Mouse (Mus musculus): Measurements from ENCODE around the gene Sgf29. TPM values are rescaled to one million over a fixed set of nuclear protein-coding genes. Genes with fewer than 3 reads are reported as not detected.

Sgf29 gene
- 31.0 and 69.1 TPM in 2 replicates for polyA plus RNA-seq (2012; ENCODE audit: insufficient read depth, low replicate concordance)

GRCm38 (mm10) chr7:126649231-126650051, at the start of gene Sgf29:
Gene Sgf29, plus strand, starts transcription at chr7:126649309.
- Histone ChIP-seq H3K9me3 (no peaks in the 10 kb centered on the region), H3K4me3 (replicated peaks) (peak within 1 kb of the TSS; percentile 99), H3K4me1 (peaks cover 90% of the 10 kb centered on the region), H3K27me3 (replicated peaks) (no peaks in the 10 kb centered on the region), H3K36me3 (replicated peaks; ENCODE audit: low read length) (no peaks in the 10 kb centered on the region)
- no peak for TF ChIP-seq FLI1 (IDR thresholded peaks at IDR 0.05; ENCODE audit: low read length)
- no peak for TF ChIP-seq GATA1 (IDR thresholded peaks at IDR 0.05; ENCODE audit: borderline replicate concordance, low read length)

- TF ChIP-seq FLI1 (IDR thresholded peaks at IDR 0.05; ENCODE audit: low read length) (no peak), GATA1 (IDR thresholded peaks at IDR 0.05; ENCODE audit: borderline replicate concordance, low read length) (no peak)
- Histone ChIP-seq H3K36me3 (replicated peaks; ENCODE audit: low read length) (no peaks in the 10 kb centered on the region), H3K27me3 (replicated peaks) (no peaks in the 10 kb centered on the region), H3K4me3 (replicated peaks) (peak overlapping the region; percentile 51), H3K4me1 (peaks cover 80% of the 10 kb centered on the region), H3K9me3 (no peaks in the 10 kb centered on the region)
Observed at GRCm38 (mm10) chr7:126601896-126602295, 47.2 kb upstream of the Sgf29 start.

GRCm38 (mm10) chr7:126602650-126603049, 46.5 kb upstream of the Sgf29 start:
- peak overlapping the region; percentile 10 for H3K4me3 ChIP-seq (replicated peaks)
- TF ChIP-seq FLI1 (IDR thresholded peaks at IDR 0.05; ENCODE audit: low read length) (no peak), GATA1 (IDR thresholded peaks at IDR 0.05; ENCODE audit: borderline replicate concordance, low read length) (no peak)
- H3K4me1 ChIP-seq = peaks cover 80% of the 10 kb centered on the region
- no peaks in the 10 kb centered on the region for H3K27me3 ChIP-seq (replicated peaks)
- H3K9me3 ChIP-seq = no peaks in the 10 kb centered on the region
- no peaks in the 10 kb centered on the region for H3K36me3 ChIP-seq (replicated peaks; ENCODE audit: low read length)

GRCm38 (mm10) chr7:126606611-126607010, 42.5 kb upstream of the Sgf29 start:
- Histone ChIP-seq H3K4me1 (peaks cover 55% of the 10 kb centered on the region), H3K4me3 (replicated peaks) (no peak overlapping the region), H3K9me3 (peaks cover 8% of the 10 kb centered on the region; the same call in 1 of the 2 replicates), H3K36me3 (replicated peaks; ENCODE audit: low read length) (peaks cover 6% of the 10 kb centered on the region), H3K27me3 (replicated peaks) (no peaks in the 10 kb centered on the region)
- TF ChIP-seq FLI1 (IDR thresholded peaks at IDR 0.05; ENCODE audit: low read length) (no peak), GATA1 (IDR thresholded peaks at IDR 0.05; ENCODE audit: borderline replicate concordance, low read length) (no peak)

- H3K4me3 ChIP-seq (replicated peaks) = no peak overlapping the region
- no peaks in the 10 kb centered on the region for H3K27me3 ChIP-seq (replicated peaks)
- TF ChIP-seq FLI1 (IDR thresholded peaks at IDR 0.05; ENCODE audit: low read length) = no peak
- TF ChIP-seq GATA1 (IDR thresholded peaks at IDR 0.05; ENCODE audit: borderline replicate concordance, low read length) = no peak
- H3K4me1 ChIP-seq = peaks cover 53% of the 10 kb centered on the region
- peaks cover 6% of the 10 kb centered on the region for H3K36me3 ChIP-seq (replicated peaks; ENCODE audit: low read length)
- peaks cover 8% of the 10 kb centered on the region; the same call in 1 of the 2 replicates for H3K9me3 ChIP-seq
Observed at GRCm38 (mm10) chr7:126607064-126607463, 42.0 kb upstream of the Sgf29 start.

- TF ChIP-seq FLI1 (IDR thresholded peaks at IDR 0.05; ENCODE audit: low read length) (no peak), GATA1 (IDR thresholded peaks at IDR 0.05; ENCODE audit: borderline replicate concordance, low read length) (no peak)
- Histone ChIP-seq H3K4me1 (peaks cover 53% of the 10 kb centered on the region), H3K36me3 (replicated peaks; ENCODE audit: low read length) (peaks cover 7% of the 10 kb centered on the region), H3K27me3 (replicated peaks) (no peaks in the 10 kb centered on the region), H3K9me3 (peaks cover 10% of the 10 kb centered on the region; the same call in 1 of the 2 replicates), H3K4me3 (replicated peaks) (no peak overlapping the region)
Observed at GRCm38 (mm10) chr7:126607796-126608195, 41.3 kb upstream of the Sgf29 start.

- Histone ChIP-seq H3K27me3 (replicated peaks) (no peaks in the 10 kb centered on the region), H3K36me3 (replicated peaks; ENCODE audit: low read length) (peaks cover 14% of the 10 kb centered on the region), H3K4me1 (peaks cover 25% of the 10 kb centered on the region), H3K4me3 (replicated peaks) (no peak overlapping the region), H3K9me3 (peaks cover 15% of the 10 kb centered on the region; the same call in 1 of the 2 replicates)
- TF ChIP-seq GATA1 (IDR thresholded peaks at IDR 0.05; ENCODE audit: borderline replicate concordance, low read length) = no peak
- no peak for TF ChIP-seq FLI1 (IDR thresholded peaks at IDR 0.05; ENCODE audit: low read length)
Observed at GRCm38 (mm10) chr7:126612736-126613135, 36.4 kb upstream of the Sgf29 start.

GRCm38 (mm10) chr7:126616707-126617106, 32.4 kb upstream of the Sgf29 start:
- peaks cover 12% of the 10 kb centered on the region for H3K36me3 ChIP-seq (replicated peaks; ENCODE audit: low read length)
- no peak for TF ChIP-seq GATA1 (IDR thresholded peaks at IDR 0.05; ENCODE audit: borderline replicate concordance, low read length)
- no peak for TF ChIP-seq FLI1 (IDR thresholded peaks at IDR 0.05; ENCODE audit: low read length)
- peaks cover 6% of the 10 kb centered on the region; the same call in 1 of the 2 replicates for H3K9me3 ChIP-seq
- peaks cover 47% of the 10 kb centered on the region for H3K4me1 ChIP-seq
- H3K4me3 ChIP-seq (replicated peaks) = no peak overlapping the region
- H3K27me3 ChIP-seq (replicated peaks) = no peaks in the 10 kb centered on the region

- TF ChIP-seq FLI1 (IDR thresholded peaks at IDR 0.05; ENCODE audit: low read length) (no peak), GATA1 (IDR thresholded peaks at IDR 0.05; ENCODE audit: borderline replicate concordance, low read length) (no peak)
- H3K4me1 ChIP-seq = peaks cover 66% of the 10 kb centered on the region
Observed at GRCm38 (mm10) chr7:126619559-126620275, 29.4 kb upstream of the Sgf29 start.

More at GRCm38 (mm10) chr7:126619559-126620275, 29.4 kb upstream of the Sgf29 start:
- no peaks in the 10 kb centered on the region for H3K9me3 ChIP-seq
- H3K27me3 ChIP-seq (replicated peaks) = no peaks in the 10 kb centered on the region
- H3K36me3 ChIP-seq (replicated peaks; ENCODE audit: low read length) = peaks cover 22% of the 10 kb centered on the region
- no peak overlapping the region for H3K4me3 ChIP-seq (replicated peaks)
